Mouse (Mus musculus): ENCODE data around the gene Slc12a1.
A peak's percentile ranks its signal among the peaks of the same experiment; 100 is the strongest.

GRCm38 (mm10) chr2:125245545-125246285 lies 93.4 kb downstream of the Slc12a1 start:
- no peak for TF ChIP-seq POLR2A (IDR thresholded peaks at IDR 0.05; ENCODE audit: insufficient read length, low read depth)
- TF ChIP-seq REST (IDR thresholded peaks at IDR 0.05; ENCODE audit: insufficient read depth, insufficient read length) = no peak
- TF ChIP-seq E2F4 (IDR thresholded peaks at IDR 0.05; ENCODE audit: insufficient read depth) = no peak
- no peak for TF ChIP-seq USF1 (IDR thresholded peaks at IDR 0.05; ENCODE audit: low read depth)
- TF ChIP-seq POLR2AphosphoS2 (IDR thresholded peaks at IDR 0.05; ENCODE audit: insufficient read length, low read depth) = no peak
- TF ChIP-seq CEBPB (IDR thresholded peaks at IDR 0.05; ENCODE audit: insufficient read depth, poor library complexity, severe bottlenecking) = peak; percentile 97
- TF ChIP-seq MAX (IDR thresholded peaks at IDR 0.05; ENCODE audit: low read depth) = no peak
- TF ChIP-seq TCF3 (IDR thresholded peaks at IDR 0.05; ENCODE audit: insufficient read length, low read depth) = no peak
- TF ChIP-seq SRF (IDR thresholded peaks at IDR 0.05; ENCODE audit: control insufficient read depth, insufficient read length, low read depth) = no peak
- TF ChIP-seq MYOD1 (IDR thresholded peaks at IDR 0.05; ENCODE audit: control insufficient read depth in 1 of 3, insufficient read length in 2 of 3, low read depth in 2 of 3) = peak in 1 of 3 experiments; percentile 18
- TF ChIP-seq MYOG (IDR thresholded peaks at IDR 0.05; ENCODE audit: control insufficient read depth in 1 of 3, insufficient read depth in 1 of 3, insufficient read length in 2 of 3, low read depth in 2 of 3) = no peak
- no peak for TF ChIP-seq TCF12 (IDR thresholded peaks at IDR 0.05; ENCODE audit: insufficient read depth, poor library complexity, severe bottlenecking)
